Mouse (Mus musculus): Measurements from ENCODE around the gene Hs2st1.

DNA sequence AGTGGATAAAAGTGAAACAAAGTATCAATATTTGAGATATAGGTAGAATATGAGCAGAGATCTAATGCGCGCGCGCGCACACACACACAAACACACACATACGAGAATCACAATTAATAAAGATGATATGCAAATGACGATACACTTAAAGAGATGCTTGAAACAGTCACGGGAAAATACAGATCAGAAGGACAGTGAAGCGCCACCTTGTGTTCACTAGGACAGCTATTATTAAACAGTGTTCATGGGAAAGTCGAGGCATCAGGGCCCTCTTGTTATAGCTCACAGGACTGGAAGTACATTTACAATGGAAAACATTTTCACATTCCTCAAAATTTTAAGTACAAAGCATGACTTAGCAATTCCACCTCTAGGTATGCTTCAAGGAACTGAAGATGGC lies 102.5 kb downstream of the Hs2st1 start:
- TF ChIP-seq CTCF (IDR thresholded peaks at IDR 0.05; ENCODE audit: low read depth), result peak; percentile 75
- no peak for TF ChIP-seq EP300 (optimal IDR thresholded peaks at IDR 0.05)

Data from stomach, postnatal 0 days (tissue).